Mouse (Mus musculus): ENCODE data around the gene Zswim5. TPM values are rescaled to one million over a fixed set of nuclear protein-coding genes. Genes with fewer than 3 reads are reported as not detected.

Zswim5 gene
- polyA plus RNA-seq, 1 experiment from 2014 or later: 5.9 TPM

DNA sequence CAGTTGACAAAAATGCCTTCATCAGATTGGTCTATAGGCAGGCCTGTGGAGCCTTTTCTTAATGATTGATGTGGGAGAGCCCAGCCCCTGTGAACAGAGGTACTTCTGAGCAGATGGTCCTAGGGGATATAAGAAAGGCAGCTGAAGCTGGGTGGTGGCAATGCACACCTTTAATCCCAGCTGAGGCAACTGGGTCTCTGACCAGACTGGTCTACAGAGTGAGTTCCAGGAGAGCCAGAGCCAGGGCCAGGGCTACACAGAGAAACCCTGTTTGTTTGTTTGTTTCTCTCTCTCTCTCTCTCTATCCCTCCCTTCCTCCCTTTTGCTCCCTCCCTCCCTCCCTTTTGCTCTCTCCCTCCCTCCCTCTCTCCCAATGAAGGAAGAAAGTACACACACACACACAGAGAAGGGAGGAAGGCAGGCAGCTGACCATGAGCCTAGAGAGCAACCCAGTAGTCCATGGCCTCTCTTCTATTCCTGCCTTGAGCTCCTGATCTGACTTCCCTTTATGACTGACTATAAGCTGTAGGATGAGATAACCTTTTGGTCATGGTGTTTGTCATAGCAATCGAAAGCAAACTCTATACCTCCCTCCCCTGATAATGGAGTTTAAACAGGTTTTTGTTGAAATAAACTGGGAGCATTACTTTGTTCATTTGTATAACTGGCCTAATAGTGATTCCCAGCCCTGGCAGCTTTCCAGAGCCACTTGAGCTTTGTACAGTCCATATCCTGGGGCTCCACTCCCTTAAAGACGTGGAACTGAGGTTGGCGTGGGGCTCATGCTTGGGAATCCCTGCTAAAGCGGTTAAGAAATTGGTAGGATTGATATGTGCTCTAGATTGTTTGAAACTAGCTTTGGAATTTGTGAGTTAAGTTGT is 17.3 kb downstream of the Zswim5 start:
- Histone ChIP-seq H3K27me3 (ENCODE audit: control insufficient read depth, insufficient read depth, low read length) (no peaks in the 10 kb centered on the region), H3K9me3 (ENCODE audit: control insufficient read depth, low read length) (no peaks in the 10 kb centered on the region), H3K9ac (no peak overlapping the region), H3K4me1 (replicated peaks; ENCODE audit: control insufficient read depth, insufficient read depth, low read length) (peaks cover 7% of the 10 kb centered on the region), H3K4me3 (replicated peaks; ENCODE audit: low read length) (no peak overlapping the region), H3K27ac (no peak overlapping the region), H3K36me3 (replicated peaks; ENCODE audit: control insufficient read depth, insufficient read depth) (no peaks in the 10 kb centered on the region), H3K4me2 (replicated peaks) (no peak overlapping the region)
- 68% methylated on average over 4 of the region's 4 CpGs for WGBS
- ATAC-seq (ENCODE audit: low FRiP score) (no peak), DNase-seq (ENCODE audit: low spot score) (no peak)

DNA sequence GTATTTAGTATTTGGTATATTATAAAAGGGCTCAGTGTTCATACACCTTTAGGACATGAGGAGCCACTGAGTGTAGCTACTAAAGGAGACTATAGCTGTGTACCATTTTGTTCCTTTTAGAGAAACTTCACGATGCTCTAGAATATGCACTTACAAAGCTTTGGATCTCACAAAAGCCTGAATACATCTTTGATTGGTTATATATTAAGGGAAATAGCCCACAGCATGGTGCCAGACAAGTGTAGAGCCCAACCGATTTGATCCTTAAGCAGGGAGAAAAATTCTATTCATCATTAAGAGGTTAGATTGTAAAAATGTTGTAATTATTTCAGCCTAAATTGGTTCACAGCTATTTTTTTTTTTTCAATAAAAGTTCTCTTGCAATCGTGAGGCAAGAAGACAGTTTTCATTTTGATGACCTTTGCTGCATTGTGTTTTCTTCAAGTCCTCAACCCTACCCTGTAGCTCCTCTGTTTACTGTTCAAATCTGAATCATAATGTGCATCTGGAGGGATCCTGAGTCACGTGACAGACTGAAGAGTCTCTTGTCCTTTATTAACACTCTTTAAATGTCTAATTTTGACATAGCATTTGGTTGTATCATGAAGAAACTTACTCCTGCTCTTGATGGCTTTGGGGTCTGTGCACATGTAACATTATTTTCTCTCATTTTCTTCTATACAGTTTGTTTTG is 33.5 kb downstream of the Zswim5 start:
- Histone ChIP-seq H3K9me3 (ENCODE audit: control insufficient read depth, low read length) (no peaks in the 10 kb centered on the region), H3K4me1 (replicated peaks; ENCODE audit: control insufficient read depth, insufficient read depth, low read length) (peaks cover 15% of the 10 kb centered on the region), H3K4me3 (replicated peaks; ENCODE audit: low read length) (no peak overlapping the region), H3K27me3 (ENCODE audit: control insufficient read depth, insufficient read depth, low read length) (no peaks in the 10 kb centered on the region), H3K36me3 (replicated peaks; ENCODE audit: control insufficient read depth, insufficient read depth) (no peaks in the 10 kb centered on the region), H3K4me2 (replicated peaks) (no peak overlapping the region), H3K27ac (peak overlapping the region; percentile 62; the same call in 1 of the 2 replicates), H3K9ac (peak overlapping the region; percentile 14; the same call in 1 of the 2 replicates)
- ATAC-seq (ENCODE audit: low FRiP score) (no peak), DNase-seq (ENCODE audit: low spot score) (no peak)
- WGBS: 30% methylated on average over 4 of the region's 4 CpGs

DNA sequence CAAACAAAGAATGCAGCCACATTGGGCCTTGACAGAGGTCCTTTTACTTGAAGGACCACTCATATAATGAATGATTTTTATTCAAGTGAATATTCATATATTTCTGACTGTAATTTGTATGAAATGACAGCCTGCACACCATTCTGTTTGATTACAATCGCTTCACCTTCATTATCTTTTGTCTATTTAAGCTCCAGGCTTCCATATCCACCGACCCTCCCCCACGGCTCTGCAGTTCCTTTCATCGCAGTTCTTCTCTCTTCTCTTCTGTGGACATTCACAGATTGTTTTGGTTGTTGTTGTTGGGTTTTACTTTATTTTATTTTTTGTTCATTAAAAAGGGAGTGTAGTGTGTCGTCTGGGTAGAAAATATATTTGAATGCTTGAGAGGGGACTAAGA is 34.0 kb downstream of the Zswim5 start:
- H3K27ac ChIP-seq: peak overlapping the region; percentile 62; the same call in 1 of the 2 replicates
- H3K4me3 ChIP-seq (replicated peaks; ENCODE audit: low read length): no peak overlapping the region
- H3K9ac ChIP-seq: peak overlapping the region; percentile 14; the same call in 1 of the 2 replicates
- ATAC-seq (ENCODE audit: low FRiP score) (no peak), DNase-seq (ENCODE audit: low spot score) (no peak)
- no peak overlapping the region for H3K4me2 ChIP-seq (replicated peaks)
- no peaks in the 10 kb centered on the region for H3K9me3 ChIP-seq (ENCODE audit: control insufficient read depth, low read length)
- H3K4me1 ChIP-seq (replicated peaks; ENCODE audit: control insufficient read depth, insufficient read depth, low read length): peaks cover 15% of the 10 kb centered on the region
- WGBS: 32% methylated on average over 5 of the region's 5 CpGs
- no peaks in the 10 kb centered on the region for H3K27me3 ChIP-seq (ENCODE audit: control insufficient read depth, insufficient read depth, low read length)
- no peaks in the 10 kb centered on the region for H3K36me3 ChIP-seq (replicated peaks; ENCODE audit: control insufficient read depth, insufficient read depth)

DNA sequence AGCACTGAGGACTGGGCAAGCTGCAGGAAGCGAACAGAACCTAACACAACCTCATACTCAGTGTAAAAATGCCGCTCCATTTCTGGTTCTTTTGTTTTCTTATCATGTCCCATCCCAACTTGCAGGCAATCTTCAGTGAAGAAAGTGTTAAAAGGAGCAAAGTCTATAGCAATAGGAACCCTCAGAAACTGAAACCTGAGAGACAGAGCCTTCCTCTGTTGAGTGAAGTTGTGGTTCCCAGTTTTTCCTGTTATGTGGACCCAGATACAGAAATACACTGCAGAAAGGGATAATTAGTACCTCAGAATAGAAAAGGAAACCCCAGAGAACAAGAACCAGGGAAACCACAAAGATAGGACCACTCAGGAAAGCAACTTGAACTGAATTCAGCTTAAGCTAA is 36.1 kb downstream of the Zswim5 start:
- ATAC-seq (ENCODE audit: low FRiP score) (no peak), DNase-seq (ENCODE audit: low spot score) (no peak)
- Histone ChIP-seq H3K9me3 (ENCODE audit: control insufficient read depth, low read length) (no peaks in the 10 kb centered on the region), H3K4me1 (replicated peaks; ENCODE audit: control insufficient read depth, insufficient read depth, low read length) (peaks cover 15% of the 10 kb centered on the region), H3K27ac (no peak overlapping the region), H3K4me3 (replicated peaks; ENCODE audit: low read length) (no peak overlapping the region), H3K36me3 (replicated peaks; ENCODE audit: control insufficient read depth, insufficient read depth) (no peaks in the 10 kb centered on the region), H3K27me3 (ENCODE audit: control insufficient read depth, insufficient read depth, low read length) (no peaks in the 10 kb centered on the region), H3K4me2 (replicated peaks) (no peak overlapping the region), H3K9ac (no peak overlapping the region)
- 94% methylated on average over 2 of the region's 2 CpGs for WGBS

DNA sequence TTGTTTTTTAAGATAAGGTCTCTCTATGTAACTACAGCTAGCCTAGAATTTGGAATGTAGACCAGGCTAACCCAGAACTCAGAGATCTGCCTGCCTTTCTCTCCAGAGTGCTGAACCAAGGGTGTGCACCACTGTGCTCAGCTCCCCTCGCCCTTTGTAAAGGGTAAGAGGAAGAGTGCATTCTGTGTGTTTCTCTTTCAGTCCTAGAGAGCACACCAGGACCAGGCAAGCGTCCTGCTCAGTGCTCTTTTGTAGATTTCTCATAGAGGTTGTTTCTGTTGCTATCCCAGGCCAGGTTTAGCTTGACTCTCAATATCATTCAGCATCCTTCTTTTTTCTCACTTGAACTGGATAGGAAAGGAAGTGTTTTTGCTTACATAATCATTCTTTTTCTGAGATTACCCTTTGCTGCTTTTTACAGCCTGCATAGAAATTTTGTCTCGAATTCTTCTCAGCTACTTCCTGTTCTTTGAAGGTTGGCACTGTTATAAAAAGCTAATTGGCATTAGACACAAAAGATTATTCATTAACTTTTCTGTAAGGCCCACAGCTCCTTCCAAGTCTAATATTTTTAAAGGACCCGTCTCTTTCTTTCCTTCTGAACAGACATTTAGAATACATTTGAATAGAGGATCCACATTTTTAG is 51.0 kb downstream of the Zswim5 start:
- no peak overlapping the region for H3K4me3 ChIP-seq (replicated peaks; ENCODE audit: low read length)
- ATAC-seq (ENCODE audit: low FRiP score) (no peak), DNase-seq (ENCODE audit: low spot score) (no peak)
- 65% methylated on average over 4 of the region's 4 CpGs for WGBS
- no peaks in the 10 kb centered on the region for H3K9me3 ChIP-seq (ENCODE audit: control insufficient read depth, low read length)
- H3K4me1 ChIP-seq (replicated peaks; ENCODE audit: control insufficient read depth, insufficient read depth, low read length): no peaks in the 10 kb centered on the region
- H3K27ac ChIP-seq: no peak overlapping the region
- H3K27me3 ChIP-seq (ENCODE audit: control insufficient read depth, insufficient read depth, low read length): no peaks in the 10 kb centered on the region
- H3K36me3 ChIP-seq (replicated peaks; ENCODE audit: control insufficient read depth, insufficient read depth): no peaks in the 10 kb centered on the region
- H3K4me2 ChIP-seq (replicated peaks): no peak overlapping the region
- H3K9ac ChIP-seq: no peak overlapping the region

DNA sequence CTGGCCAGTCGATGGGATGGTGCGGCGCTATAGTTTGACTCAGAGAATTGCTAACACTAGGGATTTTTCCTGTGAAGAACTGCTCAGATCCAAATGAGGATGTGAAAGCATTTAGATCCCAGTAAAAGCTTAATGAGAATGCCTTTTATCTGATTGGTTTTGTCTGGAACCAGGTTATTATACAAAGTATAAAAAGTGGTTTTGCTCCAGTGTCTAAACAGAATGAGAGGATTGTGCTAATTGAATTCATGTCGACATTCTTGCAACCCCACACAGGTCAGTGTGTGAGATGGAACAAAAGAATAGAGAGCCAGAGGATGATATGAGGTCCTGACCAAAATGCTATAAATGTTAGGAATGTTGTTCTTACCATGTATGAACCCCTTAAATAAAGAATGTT is 62.4 kb downstream of the Zswim5 start:
- DNase-seq (ENCODE audit: low spot score) (no peak), ATAC-seq (ENCODE audit: low FRiP score) (no peak)
- H3K9me3 ChIP-seq (ENCODE audit: control insufficient read depth, low read length): no peaks in the 10 kb centered on the region
- H3K4me1 ChIP-seq (replicated peaks; ENCODE audit: control insufficient read depth, insufficient read depth, low read length): peaks cover 9% of the 10 kb centered on the region; the same call in 1 of the 2 replicates
- 44% methylated on average over 4 of the region's 4 CpGs for WGBS
- H3K27me3 ChIP-seq (ENCODE audit: control insufficient read depth, insufficient read depth, low read length): no peaks in the 10 kb centered on the region
- H3K4me2 ChIP-seq (replicated peaks): no peak overlapping the region
- no peak overlapping the region for H3K9ac ChIP-seq
- H3K27ac ChIP-seq: no peak overlapping the region
- H3K36me3 ChIP-seq (replicated peaks; ENCODE audit: control insufficient read depth, insufficient read depth): no peaks in the 10 kb centered on the region
- no peak overlapping the region for H3K4me3 ChIP-seq (replicated peaks; ENCODE audit: low read length)

DNA sequence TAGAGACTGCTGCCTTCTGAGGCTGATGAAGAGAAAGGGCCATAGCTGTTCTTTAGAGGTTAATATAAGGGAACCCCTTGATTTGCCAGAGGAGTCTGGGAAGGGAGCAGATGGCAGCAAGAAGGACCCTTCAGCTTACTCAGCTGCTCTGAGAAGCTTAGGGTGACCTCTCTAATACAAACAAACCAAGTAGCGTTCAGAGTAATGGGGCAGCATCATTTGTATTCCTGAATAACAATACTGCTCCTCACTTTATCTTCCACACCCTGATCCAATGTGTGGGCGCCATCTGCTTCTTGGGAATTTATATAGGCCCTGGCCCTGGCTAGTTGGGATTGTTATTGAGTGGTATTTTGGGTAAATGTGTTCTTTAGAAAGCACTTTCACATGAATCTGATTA is 65.5 kb downstream of the Zswim5 start:
- Histone ChIP-seq H3K4me3 (replicated peaks; ENCODE audit: low read length) (no peak overlapping the region), H3K9ac (no peak overlapping the region), H3K27me3 (ENCODE audit: control insufficient read depth, insufficient read depth, low read length) (no peaks in the 10 kb centered on the region), H3K4me1 (replicated peaks; ENCODE audit: control insufficient read depth, insufficient read depth, low read length) (peaks cover 9% of the 10 kb centered on the region; the same call in 1 of the 2 replicates), H3K9me3 (ENCODE audit: control insufficient read depth, low read length) (no peaks in the 10 kb centered on the region), H3K27ac (no peak overlapping the region), H3K36me3 (replicated peaks; ENCODE audit: control insufficient read depth, insufficient read depth) (no peaks in the 10 kb centered on the region), H3K4me2 (replicated peaks) (no peak overlapping the region)
- no peak for ATAC-seq (ENCODE audit: low FRiP score)
- WGBS: 34% methylated on average over 2 of the region's 2 CpGs
- no peak for DNase-seq (ENCODE audit: low spot score)

DNA sequence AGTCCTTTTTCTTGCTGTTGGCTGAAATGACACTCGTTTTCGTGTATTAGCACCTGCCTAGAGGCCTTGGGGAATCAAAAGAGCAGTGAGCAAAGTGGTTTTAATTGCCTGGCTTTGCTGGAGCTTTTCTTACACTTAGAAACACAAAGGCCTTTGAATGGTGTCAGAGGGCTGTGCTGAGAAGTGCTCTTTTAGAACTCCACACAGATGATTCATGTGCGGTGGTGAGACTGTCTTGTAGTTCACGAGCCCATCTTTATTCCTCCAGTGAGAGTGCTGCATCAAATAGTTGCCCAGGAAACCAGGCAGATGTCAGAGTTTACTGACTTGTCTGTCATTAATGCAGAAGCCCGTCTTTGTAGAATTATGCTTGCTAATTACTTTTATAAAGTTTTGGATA is 66.9 kb downstream of the Zswim5 start:
- 19% methylated on average over 5 of the region's 5 CpGs for WGBS
- Histone ChIP-seq H3K9ac (no peak overlapping the region), H3K27me3 (ENCODE audit: control insufficient read depth, insufficient read depth, low read length) (no peaks in the 10 kb centered on the region), H3K4me1 (replicated peaks; ENCODE audit: control insufficient read depth, insufficient read depth, low read length) (peaks cover 9% of the 10 kb centered on the region; the same call in 1 of the 2 replicates), H3K4me3 (replicated peaks; ENCODE audit: low read length) (no peak overlapping the region), H3K4me2 (replicated peaks) (no peak overlapping the region), H3K27ac (no peak overlapping the region), H3K36me3 (replicated peaks; ENCODE audit: control insufficient read depth, insufficient read depth) (no peaks in the 10 kb centered on the region), H3K9me3 (ENCODE audit: control insufficient read depth, low read length) (no peaks in the 10 kb centered on the region)
- ATAC-seq (ENCODE audit: low FRiP score): no peak
- no peak for DNase-seq (ENCODE audit: low spot score)

DNA sequence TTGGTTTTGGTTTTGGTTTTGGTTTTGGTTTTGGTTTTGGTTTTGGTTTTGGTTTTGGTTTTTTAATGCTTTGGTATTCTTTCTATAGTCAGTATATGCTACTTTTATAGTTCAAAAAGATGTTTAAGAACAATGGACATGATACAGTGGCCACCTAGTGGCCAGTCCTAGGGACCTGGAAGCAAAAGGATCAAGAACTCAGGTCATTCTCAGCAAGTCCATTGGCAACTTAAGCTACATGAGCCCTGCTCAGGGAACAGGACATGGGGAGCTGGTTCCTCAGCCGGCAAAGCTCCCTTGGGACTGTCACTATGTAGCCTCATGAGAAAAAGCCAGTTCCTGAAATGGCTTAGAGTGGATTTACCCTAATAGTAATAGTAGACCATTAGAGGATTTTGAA is 74.5 kb downstream of the Zswim5 start:
- H3K4me3 ChIP-seq (replicated peaks; ENCODE audit: low read length): no peak overlapping the region
- H3K9ac ChIP-seq: no peak overlapping the region
- WGBS: 67% methylated on average over 1 of the region's 1 CpGs
- ATAC-seq (ENCODE audit: low FRiP score) (no peak), DNase-seq (ENCODE audit: low spot score) (no peak)
- no peak overlapping the region for H3K27ac ChIP-seq
- no peak overlapping the region for H3K4me2 ChIP-seq (replicated peaks)
- no peaks in the 10 kb centered on the region for H3K9me3 ChIP-seq (ENCODE audit: control insufficient read depth, low read length)
- H3K4me1 ChIP-seq (replicated peaks; ENCODE audit: control insufficient read depth, insufficient read depth, low read length): no peaks in the 10 kb centered on the region
- H3K36me3 ChIP-seq (replicated peaks; ENCODE audit: control insufficient read depth, insufficient read depth): no peaks in the 10 kb centered on the region
- no peaks in the 10 kb centered on the region for H3K27me3 ChIP-seq (ENCODE audit: control insufficient read depth, insufficient read depth, low read length)

All from hindbrain, embryonic 14.5 days (tissue).